Mouse (Mus musculus) v-Abl transformed pro-B cells (cell line): Measurements from ENCODE around the gene Nelfe.

Source experiments
- in situ Hi-C, 2 experiments: fragments of 400-800 bp; cut with MboI; formaldehyde crosslinking; loops; one replicate each; pipeline ENCODE4 v1.15.1; 2025; ENCODE audit not compliant: unreplicated experiment in 2 of 2

The Nelfe gene

DNA sequence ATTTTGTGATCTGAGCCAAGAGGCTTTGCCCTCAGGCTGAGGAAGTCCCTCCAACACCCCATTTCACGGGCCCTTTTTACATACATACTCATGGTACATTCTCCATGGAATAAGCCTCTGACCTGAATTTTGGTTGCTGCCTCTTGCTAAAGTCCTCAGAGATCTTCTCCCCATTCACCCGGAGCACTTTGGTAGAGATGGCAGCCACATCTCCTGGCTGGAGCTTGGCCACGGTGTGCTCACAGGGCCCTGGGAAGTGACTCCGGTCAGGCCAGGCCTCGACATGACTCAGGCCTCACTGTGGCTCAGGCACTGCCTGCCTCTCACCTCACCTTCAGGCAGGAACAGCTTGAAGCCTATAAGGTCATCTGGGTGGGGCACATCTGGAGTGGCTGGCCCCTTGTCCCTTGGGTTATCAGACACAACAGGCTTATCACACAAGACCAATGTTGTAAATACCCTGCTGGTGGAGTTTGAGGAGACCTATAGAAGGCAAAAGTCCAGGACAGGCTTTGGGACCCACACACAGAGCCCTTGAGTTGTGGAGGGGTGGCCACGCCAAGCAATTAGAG, 9.4 kb upstream of the Nelfe start:
- in situ Hi-C loops, result no loop called here

DNA sequence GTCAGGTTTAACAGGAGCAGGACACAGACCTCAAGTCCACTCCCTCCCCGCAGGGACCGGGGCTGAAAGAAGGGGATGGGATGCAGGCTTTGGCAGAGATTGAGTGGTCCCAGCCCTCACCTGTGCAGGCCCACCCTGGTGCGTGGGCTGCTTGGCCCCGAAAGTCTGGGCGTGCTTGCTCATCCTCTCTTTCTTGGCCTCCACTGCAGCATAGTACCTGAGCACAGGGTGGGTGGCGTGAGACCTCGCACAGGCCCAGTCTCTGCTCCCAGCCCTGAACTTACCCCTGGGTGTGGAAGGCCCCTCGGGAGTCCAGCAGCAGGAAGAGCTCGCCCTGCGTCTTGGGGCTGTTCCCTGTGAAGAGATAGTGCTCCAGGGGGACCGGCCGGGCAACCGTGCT, 5.3 kb upstream of the Nelfe start:
- in situ Hi-C loops, result no loop called here

- in situ Hi-C loops, result no loop called here
Observed at GRCm38 (mm10) chr17:34847192-34847591, 3.0 kb upstream of the Nelfe start.

DNA sequence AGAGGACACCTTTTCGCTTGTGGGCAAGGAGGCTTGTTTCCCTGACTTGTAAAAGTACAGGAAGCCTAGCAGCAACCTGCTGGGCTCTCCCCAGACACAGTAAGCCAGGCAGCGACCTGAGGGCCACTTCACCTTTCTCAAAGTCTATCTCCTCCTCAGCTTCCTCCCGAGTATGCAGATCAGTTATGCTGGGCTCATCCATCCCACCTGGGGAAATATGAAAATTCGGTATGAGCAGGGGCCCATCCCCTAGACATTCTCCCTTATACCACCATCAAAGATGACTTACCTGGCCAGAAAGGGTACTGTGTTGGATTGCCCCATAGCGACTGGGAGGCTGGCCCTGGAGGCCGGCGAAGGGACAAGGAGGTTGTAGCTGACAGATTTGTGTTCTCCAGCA, 2.6 kb upstream of the Nelfe start:
- in situ Hi-C loops, result no loop called here

DNA sequence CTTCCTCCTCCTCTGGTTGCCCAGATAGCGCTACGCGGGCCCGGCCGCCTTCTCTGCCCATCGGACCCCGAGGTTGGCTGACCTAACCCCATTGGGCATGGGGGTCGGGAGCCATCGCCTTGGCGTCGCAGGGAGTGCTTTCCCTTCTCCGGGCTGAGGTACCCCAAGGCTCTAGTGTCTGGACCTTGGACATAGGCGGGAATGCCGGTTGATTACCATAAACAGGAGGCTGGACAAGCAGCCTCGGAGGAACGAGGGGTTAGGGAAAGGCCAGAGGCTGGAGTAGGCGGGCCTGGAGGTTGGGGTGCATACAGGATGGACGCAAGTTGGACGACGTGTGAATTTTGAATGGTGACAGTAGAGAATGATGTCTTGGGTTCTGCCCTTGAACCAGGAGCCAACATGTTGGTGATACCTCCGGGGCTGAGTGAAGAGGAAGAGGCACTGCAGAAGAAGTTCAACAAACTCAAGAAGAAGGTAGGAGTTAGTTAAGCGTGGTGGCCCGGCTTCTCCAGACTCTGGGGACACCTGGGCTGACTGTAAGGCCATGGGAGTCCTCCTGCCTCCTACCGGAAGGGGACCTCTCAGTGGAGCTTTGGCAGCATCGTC, 430 bp downstream of the Nelfe start:
- in situ Hi-C loops, result loop anchor here (10.0 to 25.0 kb wide), 2 partner anchors 134 to 237 kb away; partner anchors contain the start of genes Abhd16a (in 1 of the 2), Lsm2 (in 1 of the 2), Ly6g6d (in 1 of the 2) and Ly6g6e (in 1 of the 2)

DNA sequence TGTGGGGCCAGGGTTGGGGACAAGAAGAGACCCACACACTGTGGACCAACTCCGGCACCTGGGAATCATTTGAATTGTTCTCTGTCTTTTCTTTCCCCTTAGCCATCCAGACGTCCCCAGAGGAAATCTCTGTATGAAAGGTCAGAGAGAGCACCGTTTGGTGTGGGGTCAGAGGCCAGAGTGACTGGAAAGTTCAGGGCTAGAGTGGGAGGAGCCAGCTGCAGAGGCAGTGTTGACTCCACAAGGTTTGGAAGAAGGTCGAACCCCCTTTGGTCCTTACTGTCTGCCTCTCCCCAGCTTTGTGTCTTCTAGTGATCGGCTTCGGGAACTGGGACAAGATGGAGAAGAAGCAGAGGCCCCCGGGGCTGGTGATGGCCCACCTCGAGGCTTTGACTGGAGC, 3.3 kb downstream of the Nelfe start:
- in situ Hi-C loops, result loop anchor here (10.0 to 25.0 kb wide), 2 partner anchors 131 to 234 kb away; partner anchors contain the start of genes Abhd16a (in 1 of the 2), Lsm2 (in 1 of the 2), Ly6g6d (in 1 of the 2) and Ly6g6e (in 1 of the 2)

GRCm38 (mm10) chr17:34854761-34855160, 4.6 kb downstream of the Nelfe start:
- in situ Hi-C loops, result loop anchor here (5.0 to 25.0 kb wide), 4 partner anchors 58 to 233 kb away; partner anchors contain the start of genes Slc44a4 (in 2 of the 2), Abhd16a (in 1 of the 2), Lsm2 (in 1 of the 2) and Ly6g6d (in 1 of the 2)

DNA sequence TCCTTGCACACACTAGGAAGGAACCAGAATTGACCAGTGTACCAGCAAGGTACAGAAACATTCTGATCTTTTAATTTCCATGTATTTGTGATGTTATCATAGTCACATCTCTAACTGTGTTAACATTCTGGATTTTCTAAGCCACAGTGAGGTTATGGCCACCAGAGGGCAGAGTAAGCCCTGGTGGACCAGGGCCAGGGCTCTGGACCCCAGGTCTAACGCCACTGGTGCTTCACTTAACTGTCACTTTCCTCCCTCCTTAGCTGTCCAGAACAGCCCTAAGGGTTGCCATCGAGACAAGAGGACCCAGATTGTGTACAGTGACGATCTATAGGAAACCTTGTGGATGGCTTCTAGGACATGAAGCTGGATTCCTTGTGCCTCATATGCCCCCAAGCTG, 5.6 kb downstream of the Nelfe start:
- in situ Hi-C loops, result loop anchor here (5.0 to 25.0 kb wide), 4 partner anchors 56 to 231 kb away; partner anchors contain the start of genes Slc44a4 (in 2 of the 2), Abhd16a (in 1 of the 2), Lsm2 (in 1 of the 2) and Ly6g6d (in 1 of the 2)

GRCm38 (mm10) chr17:34858670-34859069, 8.5 kb downstream of the Nelfe start:
- in situ Hi-C loops, result loop anchor here (5.0 to 25.0 kb wide), 4 partner anchors 54 to 229 kb away; partner anchors contain the start of genes Slc44a4 (in 2 of the 2), Abhd16a (in 1 of the 2), Lsm2 (in 1 of the 2) and Ly6g6d (in 1 of the 2)

GRCm38 (mm10) chr17:34860514-34860913, 10.3 kb downstream of the Nelfe start:
- in situ Hi-C loops, result loop anchor here in 1 of 2 experiments (25.0 kb wide), 1 partner anchor 227 kb away; the partner anchor contains the start of genes Abhd16a, Ly6g6d, Ly6g6e and Ly6g6f

- in situ Hi-C loops, result loop anchor here in 1 of 2 experiments (25.0 kb wide), 1 partner anchor 225 kb away; the partner anchor contains the start of genes Abhd16a, Ly6g6d, Ly6g6e and Ly6g6f
Observed at GRCm38 (mm10) chr17:34861704-34862415, 11.7 kb downstream of the Nelfe start.

DNA sequence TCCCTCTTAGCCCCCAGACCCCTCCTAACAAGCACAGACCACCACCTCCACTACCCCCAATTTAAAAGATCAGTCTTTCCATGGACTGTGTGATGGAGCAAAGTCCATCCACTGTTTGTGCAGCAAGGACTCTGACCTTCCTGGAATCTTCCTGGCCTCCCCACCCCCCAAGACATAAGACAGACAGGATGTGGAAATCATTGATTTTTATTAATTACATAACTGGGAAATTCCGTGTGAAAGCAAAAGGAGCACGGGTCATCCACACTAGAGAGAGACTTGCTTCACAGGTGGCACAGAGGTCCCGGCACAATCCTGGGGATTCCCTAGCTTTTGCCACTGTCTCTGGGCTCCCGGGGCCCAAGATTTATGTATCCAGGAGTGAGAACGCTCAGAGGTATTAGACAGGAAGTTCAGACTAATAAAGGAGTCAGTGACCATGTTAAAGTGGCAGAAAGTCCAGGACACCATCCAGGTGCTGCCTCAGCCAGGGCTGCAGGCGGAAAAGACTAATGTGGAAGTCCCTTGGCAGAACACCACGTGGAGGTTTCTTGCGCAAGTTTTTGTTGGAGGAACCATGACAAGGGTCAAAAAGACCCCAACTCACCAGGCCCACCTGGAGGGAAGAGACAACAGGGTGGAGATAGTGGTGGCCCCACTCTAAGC, 12.4 kb downstream of the Nelfe start, which contains the start of gene Cfb:
Cfb (minus strand) TSS at position 103 of the 666 bp plus-strand sequence.
- in situ Hi-C loops, result loop anchor here in 1 of 2 experiments (25.0 kb wide), 1 partner anchor 225 kb away; the partner anchor contains the start of genes Abhd16a, Ly6g6d, Ly6g6e and Ly6g6f

- in situ Hi-C loops, result loop anchor here in 1 of 2 experiments (25.0 kb wide), 1 partner anchor 221 kb away; the partner anchor contains the start of genes Abhd16a, Ly6g6d, Ly6g6e and Ly6g6f
Observed at GRCm38 (mm10) chr17:34865981-34866380, 15.8 kb downstream of the Nelfe start.

- in situ Hi-C loops, result loop anchor here in 1 of 2 experiments (25.0 kb wide), 1 partner anchor 213 kb away; the partner anchor contains the start of genes Abhd16a, Ly6g6d, Ly6g6e and Ly6g6f
Observed at GRCm38 (mm10) chr17:34874321-34874720, 24.1 kb downstream of the Nelfe start.

GRCm38 (mm10) chr17:34879336-34879879, 29.2 kb downstream of the Nelfe start, which contains the start of gene Zbtb12:
Gene Zbtb12 (plus strand): TSS chr17:34879483.
- in situ Hi-C loops, result no loop called here

- in situ Hi-C loops, result no loop called here
Observed at GRCm38 (mm10) chr17:34881166-34881565, 31.0 kb downstream of the Nelfe start.

DNA sequence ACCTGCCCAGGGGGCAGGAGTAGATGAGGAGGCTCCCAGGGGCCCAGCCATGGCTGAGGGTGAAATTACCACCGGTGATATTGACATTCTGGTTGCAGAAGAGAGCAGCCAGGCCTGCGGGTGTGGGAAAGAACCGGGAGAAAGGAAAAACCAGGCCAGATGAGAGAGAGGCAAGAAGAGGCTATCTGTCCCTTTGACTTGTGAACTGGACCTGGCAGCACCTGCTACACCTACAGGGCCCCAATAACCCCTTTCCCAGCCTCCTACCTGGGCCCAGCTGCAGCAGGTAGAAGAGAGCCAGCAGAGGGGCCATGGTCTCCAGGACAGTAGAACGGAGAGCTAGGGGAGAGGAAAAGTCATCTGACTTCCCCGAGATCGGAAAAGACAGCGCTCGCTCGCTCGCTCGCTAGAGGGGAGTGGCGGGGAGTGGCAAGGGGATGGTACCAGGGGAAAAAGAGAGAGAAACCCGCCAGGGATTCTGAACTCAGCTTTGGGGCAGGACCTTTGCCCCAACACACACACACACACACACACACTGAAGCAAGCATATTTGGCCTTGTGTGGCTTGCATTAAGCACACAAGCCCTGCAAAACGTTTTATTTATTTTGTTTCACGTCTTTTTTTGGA, 31.6 kb downstream of the Nelfe start, which contains the start of gene Gm20547:
Gm20547 (minus strand) TSS at position 360 of the 628 bp plus-strand sequence.
- in situ Hi-C loops, result no loop called here

DNA sequence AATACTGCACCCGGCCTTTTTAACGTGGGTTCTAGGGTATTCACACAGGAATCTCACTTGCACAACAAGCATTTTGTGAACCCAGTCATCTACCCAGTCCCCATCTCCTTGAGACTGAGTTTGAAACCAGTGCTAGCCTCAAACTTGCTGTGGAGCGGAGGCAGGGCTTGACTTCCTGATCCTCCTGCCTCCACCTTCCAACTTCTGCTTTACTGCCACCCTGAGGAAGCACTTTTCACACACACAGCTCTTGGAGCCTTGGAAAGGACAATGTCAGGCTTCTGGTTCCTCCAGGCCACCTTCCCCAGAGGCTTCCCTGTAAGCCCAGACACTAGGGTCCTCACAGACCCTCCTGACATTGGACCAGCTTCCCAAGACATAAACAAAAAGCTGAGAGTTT, 33.1 kb downstream of the Nelfe start:
- in situ Hi-C loops, result no loop called here

GRCm38 (mm10) chr17:34884704-34885103, 34.5 kb downstream of the Nelfe start:
- in situ Hi-C loops, result no loop called here
